ENCODE assay signal across 8 mouse cellular contexts in genomic region chr11:5740965-5741627, GRCm38 (mm10). TPM values are rescaled to one million over a fixed set of nuclear protein-coding genes. Genes with fewer than 3 reads are reported as not detected.
A peak's percentile ranks its signal among the peaks of the same experiment; 100 is the strongest.
DNase-seq lines count a peak whose midpoint lies in the region; ATAC-seq and TF ChIP-seq lines count a peak whose summit lies in the region.

No protein-coding gene starts in this region.

- H3K4me3 ChIP-seq in embryonic facial prominence, embryonic 14.5 days (ENCODE audit: low read depth, low read length) = peak overlapping the region; percentile 86
- H3K4me3 ChIP-seq in midbrain, postnatal 0 days (ENCODE audit: low read depth, low read length) = peak overlapping the region; percentile 95

- DNase-seq in B cell, adult 2 months = peak; percentile 77 to 83
- DNase-seq in adrenal gland, postnatal 4 days (ENCODE audit: low spot score in 2 of 2) = peak; percentile 55 to 63
- peak; percentile 84 for DNase-seq in embryonic facial prominence, embryonic 14.5 days (ENCODE audit: low spot score)
- DNase-seq in heart, adult 9 months (ENCODE audit: low spot score in 2 of 2) = peak; percentile 84
- peak; percentile 83 for DNase-seq in kidney, adult 9 months
- DNase-seq in liver = peak; percentile 90
- peak; percentile 65 for DNase-seq in midbrain, postnatal 0 days (ENCODE audit: low spot score)
- peak; percentile 82 to 88 for DNase-seq in spleen, postnatal 10 days (ENCODE audit: low spot score in 2 of 2)

- no peak for TF ChIP-seq CTCF in midbrain, postnatal 0 days (IDR thresholded peaks at IDR 0.05)

- H3K27me3 ChIP-seq in embryonic facial prominence, embryonic 14.5 days (replicated peaks; ENCODE audit: control insufficient read depth, insufficient read depth, low read length) = no peaks in the 10 kb centered on the region
- no peaks in the 10 kb centered on the region for H3K27me3 ChIP-seq in midbrain, postnatal 0 days (ENCODE audit: insufficient read depth, low read length)

- peaks cover 5% of the 10 kb centered on the region; the same call in 1 of the 2 replicates for H3K4me1 ChIP-seq in embryonic facial prominence, embryonic 14.5 days (ENCODE audit: control insufficient read depth, insufficient read depth, low read length)
- 0 out of 2 replicates have a peak, but pooled peaks cover 4% of the 10 kb centered on the region for H3K4me1 ChIP-seq in midbrain, postnatal 0 days (ENCODE audit: insufficient read depth, low read length)

- peak overlapping the region; percentile 87 for H3K27ac ChIP-seq in embryonic facial prominence, embryonic 14.5 days (replicated peaks; ENCODE audit: low read depth, low read length)
- H3K27ac ChIP-seq in midbrain, postnatal 0 days (ENCODE audit: low read depth, low read length) = peak overlapping the region; percentile 91

- peak overlapping the region; percentile 75 for H3K4me2 ChIP-seq in embryonic facial prominence, embryonic 14.5 days (ENCODE audit: low read depth, low read length)
- H3K4me2 ChIP-seq in midbrain, postnatal 0 days (ENCODE audit: low read depth, low read length, poor library complexity, severe bottlenecking) = peak overlapping the region; percentile 91

- H3K9ac ChIP-seq in embryonic facial prominence, embryonic 14.5 days (ENCODE audit: low read depth, low read length) = peak overlapping the region; percentile 98
- peak overlapping the region; percentile 93 for H3K9ac ChIP-seq in midbrain, postnatal 0 days (replicated peaks; ENCODE audit: low read length, poor library complexity, severe bottlenecking)

- ATAC-seq in embryonic facial prominence, embryonic 14.5 days (ENCODE audit: low read depth) = peak; percentile 96
- ATAC-seq in midbrain, postnatal 0 days (ENCODE audit: low FRiP score) = peak; percentile 91

- no peaks in the 10 kb centered on the region for H3K9me3 ChIP-seq in embryonic facial prominence, embryonic 14.5 days (ENCODE audit: control insufficient read depth, low read length)
- H3K9me3 ChIP-seq in midbrain, postnatal 0 days (ENCODE audit: low read length) = no peaks in the 10 kb centered on the region

- no peaks in the 10 kb centered on the region for H3K36me3 ChIP-seq in embryonic facial prominence, embryonic 14.5 days (ENCODE audit: control insufficient read depth, insufficient read depth, low read length)
- no peaks in the 10 kb centered on the region for H3K36me3 ChIP-seq in midbrain, postnatal 0 days (ENCODE audit: insufficient read depth, low read length)

- WGBS in embryonic facial prominence, embryonic 14.5 days = 0% methylated on average over 18 of the region's 50 CpGs
- WGBS in midbrain, postnatal 0 days = under 1% methylated on average over 34 of the region's 50 CpGs

RNA-seq across cellular contexts. Expression of gene Urgcp, which starts 21.1 kb away (rescaled TPM):
- 10 to 100 TPM; 50.6 to 56.8 TPM for total RNA-seq in adrenal gland, postnatal 4 days (2021)
- 22.5 and 25.2 TPM in 2 replicates for polyA plus RNA-seq in embryonic facial prominence, embryonic 14.5 days (2014; fragmentation: Nextera tagmentation; extraction: Ambion mirVana)
- total RNA-seq in midbrain, postnatal 0 days (2014; rRNA removed) = 53.9 and 56.2 TPM in 2 replicates
- 34.2 and 35.0 TPM in 2 replicates for polyA plus RNA-seq in midbrain, postnatal 0 days (2015; fragmentation: Nextera tagmentation; extraction: Ambion mirVana)

RNA-seq across cellular contexts. Expression of gene Mrps24, which starts 25.6 kb away (rescaled TPM):
- total RNA-seq in adrenal gland, postnatal 4 days (2021) = 100 to 1,000 TPM; 118 to 121 TPM
- 195 and 198 TPM in 2 replicates for polyA plus RNA-seq in embryonic facial prominence, embryonic 14.5 days (2014; fragmentation: Nextera tagmentation; extraction: Ambion mirVana)
- 62.2 and 86.4 TPM in 2 replicates for total RNA-seq in midbrain, postnatal 0 days (2014; rRNA removed)
- polyA plus RNA-seq in midbrain, postnatal 0 days (2015; fragmentation: Nextera tagmentation; extraction: Ambion mirVana) = 222 and 226 TPM in 2 replicates

RNA-seq across cellular contexts. Expression of gene Dbnl, which starts 47.2 kb away (rescaled TPM):
- 10 to 100 TPM; 64.8 to 72.0 TPM for total RNA-seq in adrenal gland, postnatal 4 days (2021)
- 82.5 and 102 TPM in 2 replicates for polyA plus RNA-seq in embryonic facial prominence, embryonic 14.5 days (2014; fragmentation: Nextera tagmentation; extraction: Ambion mirVana)
- 82.2 and 90.8 TPM in 2 replicates for total RNA-seq in midbrain, postnatal 0 days (2014; rRNA removed)
- polyA plus RNA-seq in midbrain, postnatal 0 days (2015; fragmentation: Nextera tagmentation; extraction: Ambion mirVana) = 135 and 143 TPM in 2 replicates

Comparison
In these comparisons a context has a peak if more than half of its experiments do, and no peak if none do; other contexts are left out.
1. Peak in every context shown above with its lines: DNase-seq, ATAC-seq, H3K4me3 ChIP-seq and H3K27ac ChIP-seq.